Mouse (Mus musculus) forebrain, embryonic 16.5 days (tissue): ENCODE data around the gene Nek5. TPM values are rescaled to one million over a fixed set of nuclear protein-coding genes. Genes with fewer than 3 reads are reported as not detected.

ENCODE experiments used
- ATAC-seq: fragments of 200-750 bp; cut with Nextera tagmentation; 2 replicates; pipeline ENCODE4 v1.8.0; 2017; ENCODE audit warnings: mild to moderate bottlenecking, moderate library complexity
- H3K27ac ChIP-seq: fragments of 300-500 bp; sonication (generic); 2 replicates; pipeline ENCODE4 v1.5.1; 2014; ENCODE audit warnings: low read length, control low read depth
- H3K27me3 ChIP-seq: fragments of 300-500 bp; sonication (generic); replicated peaks from 2 replicates; pipeline ENCODE4 v1.6.1; 2014; ENCODE audit warnings: low read length; ENCODE audit not compliant: control insufficient read depth, insufficient read depth
- H3K36me3 ChIP-seq: fragments of 300-500 bp; sonication (generic); 2 replicates; pipeline ENCODE4 v1.6.1; 2014; ENCODE audit not compliant: control insufficient read depth, insufficient read depth
- H3K4me1 ChIP-seq: fragments of 300-500 bp; sonication (generic); replicated peaks from 2 replicates; pipeline ENCODE4 v1.6.1; 2014; ENCODE audit warnings: low read length; ENCODE audit not compliant: control insufficient read depth, insufficient read depth
- H3K4me2 ChIP-seq: fragments of 300-500 bp; sonication (generic); 2 replicates; pipeline ENCODE4 v1.6.1; 2014; ENCODE audit warnings: mild to moderate bottlenecking, low read length, control low read depth
- H3K4me3 ChIP-seq: fragments of 300-500 bp; sonication (generic); replicated peaks from 2 replicates; pipeline ENCODE4 v1.5.1; 2014; ENCODE audit warnings: mild to moderate bottlenecking, low read length, control low read depth
- H3K9ac ChIP-seq: fragments of 300-500 bp; sonication (generic); replicated peaks from 2 replicates; pipeline ENCODE4 v1.6.1; 2014; ENCODE audit warnings: low read depth, low read length, control low read depth
- H3K9me3 ChIP-seq: fragments of 300-500 bp; sonication (generic); 2 replicates; pipeline ENCODE4 v1.6.1; 2016; ENCODE audit warnings: low read length; ENCODE audit not compliant: control insufficient read depth
- WGBS: fragments of 180-500 bp; shearing (Covaris S2); extraction: QIAGEN DNeasy Blood & Tissue Kit; methylation state at CpG from one replicate; pipeline ENCODE4 v1.1.7; 2014; 5-methylcytosine and 5-hydroxymethylcytosine counted together
- polyA plus RNA-seq: library from polyadenylated mRNA; unstranded; fragments of >200 nt; fragmentation: Nextera tagmentation; extraction: Ambion mirVana; gene quantifications from 2 replicates; pipeline ENCODE4 v1.2.1, GENCODE M21; 2015

Gene Nek5
- polyA plus RNA-seq, 1 experiment from 2014 or later, result 0.32 TPM

- WGBS, result 90% methylated on average over 12 of the region's 12 CpGs
- H3K27ac ChIP-seq, result no peak overlapping the region
- H3K4me2 ChIP-seq, result no peak overlapping the region
- H3K36me3 ChIP-seq, result no peaks in the 10 kb centered on the region; the same call in 1 of the 2 replicates
- no peak for ATAC-seq
- H3K9ac ChIP-seq, result no peak overlapping the region
- no peak overlapping the region for H3K4me3 ChIP-seq
- no peaks in the 10 kb centered on the region for H3K9me3 ChIP-seq
- H3K27me3 ChIP-seq, result no peaks in the 10 kb centered on the region
- no peaks in the 10 kb centered on the region for H3K4me1 ChIP-seq
Observed at GRCm38 (mm10) chr8:22132062-22132461, 7.2 kb upstream of the Nek5 start.

DNA sequence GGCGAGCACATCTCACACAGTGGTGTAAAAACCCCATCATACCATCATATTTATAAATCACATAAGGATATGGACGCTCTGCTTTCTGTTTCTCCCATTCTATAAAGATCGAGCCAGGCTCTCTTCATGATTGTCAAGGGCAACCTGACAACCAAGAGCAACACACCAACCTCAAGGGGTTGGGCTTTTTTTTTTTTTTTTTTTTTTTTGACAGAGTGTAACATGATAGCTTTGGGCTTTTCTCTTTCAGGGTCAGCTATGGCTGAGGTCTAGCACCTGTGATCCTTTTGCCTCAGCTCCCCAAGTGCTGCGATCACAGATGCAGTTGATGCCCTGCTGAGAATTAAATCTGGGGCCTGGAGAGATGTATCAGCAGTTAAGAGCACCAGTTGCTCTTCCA lies 17.8 kb downstream of the Nek5 start:
- ATAC-seq, result no peak
- Histone ChIP-seq H3K4me3 (no peak overlapping the region), H3K27ac (no peak overlapping the region), H3K27me3 (no peaks in the 10 kb centered on the region), H3K4me1 (no peaks in the 10 kb centered on the region), H3K9me3 (no peaks in the 10 kb centered on the region), H3K4me2 (no peak overlapping the region), H3K9ac (no peak overlapping the region), H3K36me3 (no peaks in the 10 kb centered on the region)
- 83% methylated on average over 4 of the region's 4 CpGs for WGBS

- no peak for ATAC-seq
- Histone ChIP-seq H3K9me3 (no peaks in the 10 kb centered on the region), H3K27me3 (no peaks in the 10 kb centered on the region), H3K4me2 (no peak overlapping the region), H3K9ac (no peak overlapping the region), H3K4me3 (no peak overlapping the region), H3K27ac (no peak overlapping the region), H3K4me1 (no peaks in the 10 kb centered on the region), H3K36me3 (no peaks in the 10 kb centered on the region)
- WGBS, result 57% methylated on average over 8 of the region's 8 CpGs
Observed at GRCm38 (mm10) chr8:22091568-22091967, 33.3 kb downstream of the Nek5 start.

DNA sequence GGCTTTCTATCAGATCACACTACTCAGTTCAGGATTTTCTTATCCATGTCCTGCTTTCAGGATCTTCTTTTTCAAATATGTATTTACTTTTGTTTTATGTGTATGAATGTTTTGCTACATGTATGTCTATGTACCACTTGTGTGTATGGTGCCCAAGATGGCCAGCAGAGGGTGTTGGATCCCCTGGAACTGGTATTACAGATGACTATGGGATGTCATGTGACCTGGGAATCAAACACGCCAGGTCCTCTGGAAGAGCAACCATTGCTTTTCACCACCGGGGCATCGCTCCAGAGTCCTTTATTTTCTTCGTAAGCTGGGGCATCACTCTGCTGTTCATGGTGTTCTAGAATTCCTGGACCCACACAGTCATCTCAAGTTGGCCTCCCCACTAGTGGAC lies 35.6 kb downstream of the Nek5 start:
- Histone ChIP-seq H3K27me3 (no peaks in the 10 kb centered on the region), H3K9me3 (no peaks in the 10 kb centered on the region), H3K4me1 (no peaks in the 10 kb centered on the region), H3K27ac (no peak overlapping the region), H3K4me3 (no peak overlapping the region), H3K9ac (no peak overlapping the region), H3K36me3 (no peaks in the 10 kb centered on the region), H3K4me2 (no peak overlapping the region)
- no peak for ATAC-seq
- 96% methylated on average over 4 of the region's 4 CpGs for WGBS

DNA sequence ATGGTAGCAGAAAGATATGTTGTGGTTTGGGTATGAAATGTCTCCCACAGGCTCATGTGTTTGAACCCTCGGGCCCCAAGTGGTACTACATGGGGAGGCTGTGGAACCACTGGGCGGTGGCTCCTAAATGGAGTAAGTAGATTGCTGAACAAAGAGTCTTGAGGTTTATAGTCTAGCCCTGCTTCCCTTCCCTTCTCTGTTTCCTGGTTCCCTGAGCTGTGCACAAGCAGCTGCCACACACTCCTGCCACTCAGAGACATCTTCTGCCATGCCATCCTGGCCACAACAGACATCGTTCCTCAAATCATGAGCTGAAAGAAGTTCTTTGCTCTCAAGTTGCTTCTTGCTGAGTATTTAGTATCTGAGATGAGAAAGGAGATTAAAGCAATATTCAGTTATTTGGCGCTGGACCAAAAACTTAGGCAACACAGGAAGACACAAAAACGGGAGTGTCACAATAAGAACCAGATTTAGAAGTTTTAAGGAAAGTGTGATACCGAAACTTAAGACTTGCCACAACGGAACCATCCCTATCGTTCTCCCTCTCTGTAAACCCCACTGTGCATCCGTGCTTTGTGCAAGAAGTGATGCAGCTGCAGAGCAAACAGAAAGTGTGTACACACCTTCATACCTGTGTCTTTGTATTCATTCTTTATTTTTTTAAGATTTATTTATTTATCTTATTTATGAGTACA lies 45.4 kb downstream of the Nek5 start:
- Histone ChIP-seq H3K4me2 (no peak overlapping the region), H3K9ac (no peak overlapping the region), H3K27ac (no peak overlapping the region), H3K4me3 (no peak overlapping the region), H3K36me3 (no peaks in the 10 kb centered on the region), H3K27me3 (no peaks in the 10 kb centered on the region), H3K9me3 (no peaks in the 10 kb centered on the region), H3K4me1 (no peaks in the 10 kb centered on the region)
- WGBS, result 89% methylated on average over 9 of the region's 9 CpGs
- ATAC-seq, result no peak

DNA sequence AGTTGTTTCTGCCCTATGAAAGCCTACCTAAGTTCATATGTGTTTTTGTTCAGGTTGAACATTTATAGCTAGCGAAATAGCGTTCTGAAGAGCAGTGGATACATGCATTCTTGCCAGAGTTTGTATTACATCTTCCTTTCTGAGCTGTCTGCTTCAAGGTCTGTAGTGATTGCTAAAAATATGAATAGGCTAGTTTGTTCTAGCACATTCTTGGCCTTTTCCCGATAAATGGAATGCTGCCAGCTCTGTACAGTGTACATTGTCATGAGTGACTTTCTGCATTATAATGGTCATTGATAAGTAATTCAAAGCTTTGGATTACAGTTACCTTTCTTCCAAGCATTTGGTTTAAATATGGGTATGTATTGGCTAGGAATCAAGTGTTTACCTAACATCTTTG lies 63.7 kb downstream of the Nek5 start:
- Histone ChIP-seq H3K4me1 (peaks cover 11% of the 10 kb centered on the region), H3K4me3 (peak overlapping the region; percentile 75), H3K27ac (no peak overlapping the region), H3K27me3 (peaks cover 3% of the 10 kb centered on the region; the same call in 1 of the 2 replicates), H3K9me3 (no peaks in the 10 kb centered on the region; the same call in 1 of the 2 replicates), H3K4me2 (peak overlapping the region; percentile 65), H3K9ac (no peak overlapping the region), H3K36me3 (peaks cover 18% of the 10 kb centered on the region)
- ATAC-seq, result no peak
- WGBS, result 6% methylated on average over 3 of the region's 3 CpGs

- peaks cover 12% of the 10 kb centered on the region for H3K36me3 ChIP-seq
- H3K4me3 ChIP-seq, result peak within 1 kb of the TSS; percentile 75
- H3K9ac ChIP-seq, result peak within 1 kb of the TSS; percentile 74
- H3K27me3 ChIP-seq, result peaks cover 3% of the 10 kb centered on the region; the same call in 1 of the 2 replicates
- H3K27ac ChIP-seq, result 0 out of 2 replicates have a peak within 1 kb of the TSS, but pooled peaks have one; percentile 39
- H3K4me1 ChIP-seq, result peaks cover 11% of the 10 kb centered on the region
- ATAC-seq, result peak; percentile 100
- under 1% methylated on average over 34 of the region's 36 CpGs for WGBS
- H3K9me3 ChIP-seq, result no peaks in the 10 kb centered on the region
- H3K4me2 ChIP-seq, result peak within 1 kb of the TSS; percentile 97
Observed at GRCm38 (mm10) chr8:22060446-22060889, 64.4 kb downstream of the Nek5 start, which contains the start of gene Alg11. Gene Alg11, plus strand, starts transcription at chr8:22060721.

DNA sequence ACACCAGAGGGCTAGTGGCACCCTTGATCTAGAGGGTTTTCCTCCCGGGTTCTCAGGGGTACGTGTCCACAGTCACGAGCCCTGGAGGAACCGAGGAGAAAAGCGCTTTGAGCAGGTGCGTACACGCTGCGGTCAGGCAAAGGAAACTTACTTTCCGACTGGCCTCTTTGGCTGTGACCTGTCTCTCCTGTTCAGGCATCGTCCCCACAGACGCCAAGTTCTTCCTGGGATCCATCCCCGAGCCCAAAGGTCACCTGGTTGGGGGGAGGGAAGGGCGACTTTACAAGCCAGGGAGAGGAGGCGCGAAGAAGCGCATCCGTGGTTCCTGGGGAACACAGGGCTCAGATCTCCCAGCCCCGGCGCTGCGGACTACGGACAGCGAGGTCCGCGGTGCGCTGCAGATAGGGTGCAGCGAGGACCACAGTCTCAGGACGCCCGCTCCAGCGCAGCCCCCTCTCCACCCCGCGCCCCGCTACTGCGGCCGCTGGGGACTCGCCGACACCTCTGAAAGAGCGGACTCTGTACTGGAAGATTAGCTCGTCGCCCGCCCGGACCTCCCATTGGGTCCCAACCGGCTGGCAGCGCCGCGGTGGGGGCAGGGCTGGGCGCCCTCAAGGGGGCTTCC lies 64.9 kb downstream of the Nek5 start, which contains the start of gene Atp7b:
Gene Atp7b, minus strand, starts transcription at position 485 of the 625 bp plus-strand sequence.
- peak within 1 kb of the TSS; percentile 97 for H3K4me2 ChIP-seq
- under 1% methylated on average over 45 of the region's 46 CpGs for WGBS

GRCm38 (mm10) chr8:22059153-22059738 lies 65.6 kb downstream of the Nek5 start:
- ATAC-seq, result no peak
- Histone ChIP-seq H3K27ac (no peak overlapping the region), H3K4me1 (peaks cover 11% of the 10 kb centered on the region), H3K27me3 (peaks cover 3% of the 10 kb centered on the region; the same call in 1 of the 2 replicates), H3K4me2 (peak overlapping the region; percentile 97), H3K9ac (peak overlapping the region; percentile 74), H3K36me3 (peaks cover 2% of the 10 kb centered on the region), H3K9me3 (no peaks in the 10 kb centered on the region), H3K4me3 (peak overlapping the region; percentile 75)
- WGBS, result 26% methylated on average over 11 of the region's 11 CpGs

More for the DNA sequence above, 64.9 kb downstream of the Nek5 start, which contains the start of gene Atp7b:
- peak within 1 kb of the TSS; percentile 75 for H3K4me3 ChIP-seq
- 0 out of 2 replicates have a peak within 1 kb of the TSS, but pooled peaks have one; percentile 39 for H3K27ac ChIP-seq
- H3K36me3 ChIP-seq, result peaks cover 6% of the 10 kb centered on the region
- ATAC-seq, result peak; percentile 87
- peak within 1 kb of the TSS; percentile 74 for H3K9ac ChIP-seq
- H3K9me3 ChIP-seq, result no peaks in the 10 kb centered on the region
- H3K4me1 ChIP-seq, result peaks cover 11% of the 10 kb centered on the region
- H3K27me3 ChIP-seq, result peaks cover 3% of the 10 kb centered on the region; the same call in 1 of the 2 replicates
